Mouse (Mus musculus): ENCODE data around the gene Pigt.

Pigt gene

GRCm38 (mm10) chr2:164521841-164522240 lies 24.5 kb downstream of the Pigt start:
- DNase-seq = no peak

GRCm38 (mm10) chr2:164522280-164522679 lies 25.0 kb downstream of the Pigt start:
- no peak for DNase-seq

- no peak for DNase-seq
Measured at GRCm38 (mm10) chr2:164523301-164523773, 26.0 kb downstream of the Pigt start.

GRCm38 (mm10) chr2:164528557-164528956 lies 31.2 kb downstream of the Pigt start:
- DNase-seq = no peak

- peak; percentile 61 to 75 for DNase-seq
Measured at GRCm38 (mm10) chr2:164531169-164531568, 33.8 kb downstream of the Pigt start.

GRCm38 (mm10) chr2:164534315-164534714 lies 37.0 kb downstream of the Pigt start:
- no peak for DNase-seq

- DNase-seq = no peak
Measured at GRCm38 (mm10) chr2:164537003-164537402, 39.7 kb downstream of the Pigt start.

GRCm38 (mm10) chr2:164540652-164541427 lies 43.5 kb downstream of the Pigt start:
- DNase-seq = peak in 1 of 2 experiments; percentile 35

GRCm38 (mm10) chr2:164542132-164542531 lies 44.8 kb downstream of the Pigt start:
- no peak for DNase-seq

- peak in 1 of 2 experiments; percentile 15 for DNase-seq
Measured at GRCm38 (mm10) chr2:164542598-164542997, 45.3 kb downstream of the Pigt start.

GRCm38 (mm10) chr2:164543745-164544144 lies 46.4 kb downstream of the Pigt start:
- peak; percentile 45 to 86 for DNase-seq

GRCm38 (mm10) chr2:164544454-164545097 lies 47.3 kb downstream of the Pigt start:
- DNase-seq = no peak

- no peak for DNase-seq
Measured at GRCm38 (mm10) chr2:164549338-164549737, 52.0 kb downstream of the Pigt start.

GRCm38 (mm10) chr2:164549963-164550894 lies 52.9 kb downstream of the Pigt start:
- DNase-seq = no peak

GRCm38 (mm10) chr2:164550895-164551269 lies 53.6 kb downstream of the Pigt start:
- no peak for DNase-seq

GRCm38 (mm10) chr2:164551502-164551901 lies 54.2 kb downstream of the Pigt start:
- no peak for DNase-seq
